Mouse (Mus musculus) thymus, postnatal 4 days (tissue): ENCODE data around the gene Gm9758.
"Not testable (repeated sequence)": the region's sequence is repeated elsewhere in the genome, so short reads cannot be mapped to it uniquely, and the experiment has no call there.

ENCODE experiments used
- DNase-seq: peaks from one replicate; pipeline ENCODE4 v3.0.0; 2021

Gene Gm9758

DNA sequence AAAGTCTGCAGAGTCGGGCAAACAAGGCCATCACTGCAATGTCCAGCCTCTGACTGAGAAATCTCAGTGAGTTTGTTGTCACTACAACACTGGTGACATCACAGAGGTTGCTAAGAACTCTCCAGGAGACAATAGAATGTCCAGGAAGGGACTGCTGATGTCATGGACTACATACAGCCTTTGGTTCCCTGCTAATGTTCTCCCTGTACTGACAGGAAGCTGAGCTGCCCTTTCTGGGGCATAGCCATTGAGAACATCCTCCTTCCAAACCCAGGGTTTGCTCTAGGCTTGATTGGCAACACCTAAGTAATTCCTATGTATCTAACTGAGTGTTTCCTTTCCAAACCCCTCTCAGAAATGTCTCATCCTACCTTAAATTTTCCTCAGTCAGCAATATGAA, at the start of gene Gm9758:
TSS of gene Gm9758 (minus strand) at position 101 of the 400 bp plus-strand sequence.
- DNase-seq = not testable (repeated sequence)

DNA sequence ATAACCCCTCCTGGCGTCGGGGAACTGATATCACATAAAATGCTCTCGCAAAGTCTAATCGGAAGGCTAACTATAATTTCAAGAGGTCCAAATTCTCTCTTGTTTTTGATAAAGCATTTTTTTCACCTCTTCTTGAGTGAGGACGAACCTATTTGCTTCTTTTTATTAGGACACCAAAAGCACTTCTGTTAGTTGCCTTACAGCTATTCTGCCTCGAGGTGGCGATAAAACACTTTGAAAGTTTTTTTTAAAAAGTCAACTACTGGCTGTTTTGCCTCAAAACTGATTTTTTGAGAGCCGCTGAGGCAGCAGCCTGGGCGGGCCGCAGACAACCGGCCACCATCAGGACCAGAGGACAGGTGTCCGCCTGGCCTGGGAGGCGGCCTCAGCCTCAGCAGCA, 49.1 kb upstream of the Gm9758 start:
- DNase-seq = not testable (repeated sequence)

DNA sequence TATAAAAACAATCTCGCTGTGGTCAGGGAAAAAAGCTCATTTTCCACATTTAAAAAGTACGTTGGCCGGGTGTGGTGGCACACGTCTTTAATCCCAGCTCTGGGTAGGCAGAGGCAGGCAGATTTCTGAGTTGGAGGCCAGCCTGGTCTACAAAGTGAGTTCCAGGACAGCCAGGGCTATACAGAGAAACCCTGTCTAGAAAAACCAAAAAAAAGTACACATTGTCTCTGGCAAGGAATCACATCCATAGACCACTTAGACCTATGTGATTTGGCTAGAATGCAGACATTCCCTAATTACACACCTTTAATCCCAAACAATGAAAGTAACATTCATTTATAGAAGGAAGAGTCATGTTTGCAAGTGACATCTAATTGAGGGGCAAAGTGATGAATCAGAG, 46.8 kb upstream of the Gm9758 start:
- not testable (repeated sequence) for DNase-seq

DNA sequence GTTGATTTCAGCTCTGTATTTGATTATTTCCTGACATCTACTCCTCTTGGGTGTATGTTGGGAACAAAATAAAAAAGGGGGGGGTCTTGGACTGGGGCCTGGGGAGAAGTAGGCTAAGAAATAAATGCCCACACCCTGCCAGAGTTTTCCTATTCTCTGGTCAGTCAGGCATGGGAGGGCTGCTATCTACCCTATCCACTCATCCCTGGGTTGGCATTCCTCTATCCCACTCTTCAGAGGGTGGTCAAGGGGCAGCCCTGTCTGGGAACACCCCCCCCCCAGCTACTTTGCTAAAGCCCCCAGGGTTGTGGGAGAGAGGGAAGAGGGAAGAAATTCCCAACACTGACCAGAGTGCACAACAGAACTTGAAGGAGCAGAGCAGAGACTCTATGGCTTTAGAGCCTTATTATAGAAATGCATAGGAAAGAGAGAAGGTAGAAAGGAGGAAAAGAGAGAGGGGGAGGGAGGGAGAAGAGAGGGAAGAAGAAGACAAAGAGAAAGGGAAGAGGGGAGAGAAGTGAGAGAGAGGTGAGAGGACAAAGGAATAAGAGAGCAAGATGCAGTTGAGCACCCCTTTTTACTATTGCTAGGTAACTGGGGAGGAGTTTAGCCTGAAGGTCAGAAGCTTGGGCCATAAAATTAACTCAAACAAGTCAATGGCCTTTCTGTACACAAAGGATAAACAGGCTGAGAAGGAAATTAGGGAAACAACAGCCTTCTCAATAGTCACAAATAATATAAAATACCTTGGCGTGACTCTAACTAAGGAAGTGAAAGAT, 41.4 kb upstream of the Gm9758 start:
- DNase-seq = not testable (repeated sequence)

DNA sequence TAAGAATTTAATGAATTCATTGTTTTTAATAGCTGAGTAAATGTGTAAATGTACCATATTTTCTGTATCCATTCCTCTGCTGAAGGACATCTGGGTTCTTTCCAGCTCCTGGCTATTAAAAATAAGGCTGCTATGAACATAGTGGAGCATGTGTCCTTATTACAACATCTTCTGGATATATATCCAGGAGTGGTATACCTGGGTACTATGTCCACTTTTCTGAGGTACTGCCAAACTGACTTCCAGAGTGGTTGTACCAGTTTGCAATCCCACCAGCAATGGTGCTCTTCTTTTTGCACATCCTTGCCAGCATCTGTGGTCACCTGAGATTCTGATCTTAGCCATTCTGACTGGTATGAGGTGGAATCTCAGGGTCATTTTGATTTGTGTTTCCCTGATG, 38.9 kb upstream of the Gm9758 start:
- DNase-seq = not testable (repeated sequence)

DNA sequence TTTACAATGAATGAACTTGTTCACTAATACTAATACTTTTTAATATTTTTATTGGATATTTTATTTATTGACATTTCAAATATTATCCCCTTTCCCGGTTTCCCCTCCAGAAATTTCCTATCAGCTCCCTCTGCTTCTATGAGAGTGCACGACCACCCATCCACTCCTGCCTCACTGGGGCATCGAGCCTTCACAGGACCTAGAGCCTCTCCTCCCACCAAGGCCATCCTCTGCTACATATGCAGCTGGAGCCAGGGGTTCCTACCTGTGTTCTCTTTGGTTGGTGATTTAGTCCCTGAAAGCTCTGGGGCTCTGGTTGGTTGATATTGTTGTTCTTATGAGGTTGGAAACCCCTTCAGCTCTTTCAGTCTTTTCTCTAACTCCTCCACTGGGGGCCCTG, 38.0 kb upstream of the Gm9758 start:
- DNase-seq = not testable (repeated sequence)

DNA sequence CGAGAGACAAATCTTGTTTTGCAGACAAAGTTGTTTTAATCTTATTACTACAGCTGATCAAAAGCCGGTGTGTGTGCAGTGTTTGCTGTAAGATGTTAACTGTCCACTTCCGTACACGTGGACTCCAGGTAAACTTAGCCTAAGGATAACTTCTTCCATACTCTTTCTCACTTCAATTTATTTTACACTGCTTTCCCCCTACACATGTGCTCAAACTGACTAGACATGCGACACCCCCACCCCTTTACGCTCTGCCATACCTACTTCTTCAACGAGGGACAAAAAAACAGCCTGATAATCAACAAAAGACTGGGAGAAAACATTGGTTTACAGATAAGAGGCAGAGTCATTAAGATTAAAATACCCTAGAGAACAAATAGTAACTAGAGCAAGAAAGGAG, 37.1 kb upstream of the Gm9758 start:
- DNase-seq = not testable (repeated sequence)

DNA sequence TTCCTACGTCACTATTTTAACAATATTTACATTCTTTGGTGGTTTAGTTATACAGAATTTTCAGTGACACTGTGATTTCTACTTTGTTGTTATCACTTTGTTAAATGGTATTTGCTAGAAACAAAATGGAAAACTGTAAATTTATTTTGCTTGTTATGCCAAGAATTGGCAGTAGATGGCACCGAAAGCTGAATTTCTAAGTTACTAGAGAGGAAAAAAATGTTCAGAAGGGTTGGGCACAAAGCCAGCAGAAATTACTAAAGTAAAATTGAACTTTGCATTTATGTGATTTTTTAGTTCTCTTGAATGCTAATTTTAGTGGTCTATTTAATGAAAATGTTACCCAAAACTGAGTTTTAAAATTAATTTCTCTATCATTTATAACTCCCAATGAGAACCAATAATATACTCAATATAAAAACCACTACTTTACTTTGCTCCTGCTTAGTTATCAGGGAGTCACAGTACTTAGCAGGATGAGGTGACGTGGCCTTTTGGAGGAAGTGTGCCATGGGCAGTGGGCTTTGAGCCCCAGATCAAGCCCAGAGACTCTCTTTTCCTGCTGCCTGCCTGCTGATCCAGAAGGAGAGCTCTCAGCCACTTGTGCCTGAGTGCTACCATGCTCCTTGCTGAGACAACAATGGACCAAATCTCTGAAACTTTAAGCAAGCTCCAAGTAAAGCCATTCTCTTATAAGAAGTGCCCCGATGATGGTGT, 32.9 kb upstream of the Gm9758 start:
- not testable (repeated sequence) for DNase-seq

DNA sequence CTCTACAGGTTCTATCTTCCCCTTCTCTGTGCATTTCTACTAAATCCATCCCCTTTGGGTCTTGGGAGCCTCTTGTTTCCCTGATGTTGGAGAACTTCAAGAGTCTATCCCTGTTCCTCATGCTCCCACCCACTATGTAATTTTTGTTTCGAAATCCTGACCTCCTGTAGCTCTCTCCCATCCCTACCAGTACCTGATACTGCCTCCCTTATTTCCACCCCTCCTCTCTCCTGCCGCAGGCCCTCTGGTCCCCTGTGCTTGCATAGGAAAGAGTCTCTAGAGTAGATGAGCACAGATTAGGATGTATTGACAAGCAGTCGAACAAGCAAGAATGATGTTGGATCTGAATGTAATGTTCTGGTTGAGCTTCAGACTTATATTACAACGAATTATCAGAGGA, 30.8 kb upstream of the Gm9758 start:
- not testable (repeated sequence) for DNase-seq

DNA sequence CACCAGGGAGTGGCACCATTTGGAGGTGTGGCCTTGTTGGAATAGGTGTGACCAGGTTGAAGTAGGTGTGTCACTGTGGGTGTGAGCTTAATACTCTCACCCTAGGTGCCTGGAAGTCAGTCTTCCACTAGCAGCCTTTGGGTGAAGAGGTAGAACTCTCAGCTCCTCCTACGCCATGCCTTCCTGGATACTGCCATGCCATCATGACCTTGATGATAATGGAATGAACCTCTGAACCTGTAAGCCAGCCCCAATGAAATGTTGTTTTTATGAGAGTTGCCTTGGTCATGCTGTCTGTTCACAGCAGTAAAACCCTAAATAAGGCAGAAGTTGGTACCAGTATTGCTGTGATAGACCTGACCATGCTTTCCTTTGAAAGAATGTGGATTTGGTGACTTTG, 26.3 kb upstream of the Gm9758 start:
- not testable (repeated sequence) for DNase-seq

DNA sequence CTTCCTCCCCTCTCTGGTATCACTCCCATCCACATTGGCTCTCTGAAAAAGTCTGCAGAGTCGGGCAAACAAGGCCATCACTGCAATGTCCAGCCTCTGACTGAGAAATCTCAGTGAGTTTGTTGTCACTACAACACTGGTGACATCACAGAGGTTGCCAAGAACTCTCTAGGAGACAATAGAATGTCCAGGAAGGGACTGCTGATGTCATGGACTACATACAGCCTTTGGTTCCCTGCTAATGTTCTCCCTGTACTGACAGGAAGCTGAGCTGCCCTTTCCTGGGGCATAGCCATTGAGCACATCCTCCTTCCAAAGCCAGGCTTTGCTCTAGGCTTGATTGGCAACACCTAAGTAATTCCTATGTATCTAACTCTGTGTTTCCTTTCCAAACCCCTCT, 23.6 kb upstream of the Gm9758 start, which contains the start of gene Speer4e:
TSS of gene Speer4e (minus strand) at position 101 of the 400 bp plus-strand sequence.
- not testable (repeated sequence) for DNase-seq

DNA sequence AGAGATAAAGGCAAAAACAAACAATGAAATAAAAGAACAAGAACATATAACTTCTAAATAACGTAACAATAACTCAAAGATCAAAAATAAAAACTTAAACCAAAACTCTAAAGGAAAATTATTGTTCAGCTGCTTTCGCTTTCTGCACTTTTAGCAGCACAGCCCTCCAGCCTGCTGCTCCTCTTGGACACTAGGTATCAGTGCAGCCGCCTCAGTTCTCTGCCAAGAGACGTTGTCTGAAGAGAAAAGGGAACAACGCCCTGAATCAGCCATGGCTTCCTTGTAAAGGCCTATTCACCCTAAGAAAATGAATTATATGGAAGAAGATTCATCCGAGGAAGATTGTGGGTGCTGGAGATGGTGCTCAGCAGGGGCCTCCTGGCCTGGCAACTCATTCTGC, 19.0 kb upstream of the Gm9758 start:
- not testable (repeated sequence) for DNase-seq

DNA sequence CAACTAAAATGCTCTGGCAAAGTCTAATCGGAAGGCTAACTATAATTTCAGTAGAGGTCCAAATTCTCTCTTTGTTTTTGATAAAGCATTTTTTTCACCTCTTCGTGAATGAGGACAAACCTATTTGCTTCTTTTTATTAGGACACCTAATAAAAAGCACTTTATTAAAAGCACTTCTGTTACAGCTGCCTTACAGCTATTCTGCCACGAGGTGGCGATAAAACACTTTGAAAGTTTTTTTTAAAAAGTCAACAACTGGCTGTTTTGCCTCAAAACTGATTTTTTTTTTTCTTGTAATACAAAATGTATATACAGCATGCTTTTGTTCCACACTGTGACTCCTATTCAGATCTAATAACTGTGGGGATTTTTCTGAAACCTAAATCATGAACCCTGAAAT, 12.3 kb upstream of the Gm9758 start:
- not testable (repeated sequence) for DNase-seq

DNA sequence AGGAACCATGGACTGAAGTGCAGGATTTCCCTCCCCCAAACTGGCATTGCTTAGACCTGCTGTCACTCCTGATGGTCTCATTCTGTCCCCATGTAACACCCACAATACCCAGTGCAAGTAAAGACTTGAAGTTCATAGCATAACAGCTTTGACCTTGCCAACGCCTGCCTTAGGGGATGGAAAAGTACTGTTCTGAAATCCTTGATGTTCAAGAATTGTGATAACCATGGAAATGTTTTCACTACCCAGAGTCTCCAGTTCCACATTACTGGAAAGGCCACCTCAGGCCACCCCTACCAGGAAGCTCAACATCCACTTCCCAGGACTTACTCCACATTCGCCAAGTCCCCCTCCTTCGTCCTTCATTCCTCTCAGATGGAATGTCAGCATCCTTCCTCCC, 338 bp downstream of the Gm9758 start:
- not testable (repeated sequence) for DNase-seq

DNA sequence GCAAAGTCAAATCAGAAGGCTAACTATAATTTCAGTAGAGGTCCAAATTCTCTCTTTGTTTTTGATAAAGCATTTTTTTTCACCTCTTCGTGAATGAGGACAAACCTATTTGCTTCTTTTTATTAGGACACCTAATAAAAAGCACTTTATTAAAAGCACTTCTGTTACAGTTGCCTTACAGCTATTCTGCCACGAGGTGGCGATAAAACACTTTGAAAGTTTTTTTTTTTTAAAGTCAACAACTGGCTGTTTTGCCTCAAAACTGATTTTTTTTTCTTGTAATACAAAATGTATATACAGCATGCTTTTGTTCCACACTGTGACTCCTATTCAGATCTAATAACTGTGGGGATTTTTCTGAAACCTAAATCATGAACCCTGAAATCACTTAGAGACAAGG, 11.2 kb downstream of the Gm9758 start:
- DNase-seq = not testable (repeated sequence)

DNA sequence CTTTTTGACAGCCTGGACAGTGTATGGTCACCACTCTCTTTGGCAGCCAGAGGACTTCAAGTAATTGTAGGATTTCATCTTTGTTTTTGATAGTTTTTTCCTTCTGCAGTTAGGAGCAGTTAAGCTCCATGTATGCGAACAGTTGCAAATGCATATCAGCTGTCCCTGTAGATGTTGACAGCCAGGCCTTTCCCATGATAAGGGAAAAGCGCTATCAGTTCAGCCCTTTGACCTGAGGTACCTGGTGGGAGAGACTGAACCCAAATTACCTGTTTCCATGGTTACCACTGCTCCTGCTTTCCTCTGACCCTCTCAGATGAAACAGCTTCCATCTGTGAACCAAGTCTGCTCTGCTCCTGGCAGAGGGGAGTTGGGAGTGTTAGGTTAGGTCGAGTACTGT, 22.5 kb downstream of the Gm9758 start:
- no peak for DNase-seq

DNA sequence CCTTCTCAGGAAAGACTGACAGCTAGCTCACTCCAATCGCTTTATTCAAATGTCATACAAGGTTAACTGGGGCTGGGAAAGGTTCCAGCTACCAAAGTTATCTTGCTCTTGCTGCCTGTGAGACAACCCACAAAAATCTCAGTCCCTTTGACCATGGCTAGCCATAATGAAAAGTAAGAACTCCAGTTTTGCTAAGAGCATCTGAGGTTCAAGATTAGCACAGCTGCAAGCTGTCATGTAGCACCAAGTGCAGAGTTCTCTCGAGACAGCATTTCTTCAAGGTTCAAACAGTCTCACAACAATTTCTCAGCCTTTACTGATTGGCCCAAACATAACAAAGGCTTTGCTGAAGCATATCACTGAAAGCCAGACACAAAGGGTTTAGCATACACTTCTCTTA, 29.4 kb downstream of the Gm9758 start:
- not testable (repeated sequence) for DNase-seq
